ENCODE assay signal across 14 mouse cellular contexts in the genomic region with DNA sequence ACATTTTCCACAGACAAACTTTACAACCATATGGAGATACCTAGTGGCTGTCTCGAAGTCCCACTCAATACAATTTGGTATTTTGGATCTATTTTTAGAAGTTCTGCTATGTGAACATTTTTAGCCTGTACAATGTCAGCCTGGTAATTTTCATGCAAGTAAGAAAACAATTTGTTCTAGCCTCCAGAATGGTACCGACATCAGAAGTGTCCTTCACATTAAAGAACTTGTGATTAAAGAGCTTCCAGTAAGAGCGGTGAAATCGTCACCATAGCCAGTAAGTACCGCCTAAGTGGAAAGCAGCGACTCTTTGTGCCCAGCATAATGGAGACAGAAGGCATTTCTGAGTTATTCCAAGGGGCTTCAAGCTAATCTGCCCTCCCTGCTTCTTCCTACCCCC.
"Had no signal": no experiment of that assay in that cellular context is flagged by ENCODE, and none has a peak within 500 bp of the region (broad histone marks: within the 10 kb centered on the region; RNA-seq: fewer than 3 reads in every experiment).

No protein-coding gene starts in this region.

- H3K27ac ChIP-seq: kidney, postnatal 0 days; left cerebral cortex, adult 2 months; limb, embryonic 15.5 days; liver, embryonic 12.5 days; lung, embryonic 15.5 days; midbrain, embryonic 10.5 days; neural tube, embryonic 15.5 days; stomach, postnatal 0 days had no signal

- H3K9ac ChIP-seq: limb, embryonic 15.5 days; liver, embryonic 12.5 days; lung, embryonic 15.5 days; neural tube, embryonic 15.5 days had no signal

- H3K4me3 ChIP-seq: left cerebral cortex, adult 2 months; limb, embryonic 15.5 days; liver, embryonic 12.5 days; lung, embryonic 15.5 days; midbrain, embryonic 10.5 days; myocyte; neural tube, embryonic 15.5 days had no signal

- H3K4me2 ChIP-seq: limb, embryonic 15.5 days; liver, embryonic 12.5 days; lung, embryonic 15.5 days; neural tube, embryonic 15.5 days had no signal

- H3K36me3 ChIP-seq: limb, embryonic 15.5 days; liver, embryonic 12.5 days; lung, embryonic 15.5 days; midbrain, embryonic 10.5 days; neural tube, embryonic 15.5 days had no signal

- H3K9me3 ChIP-seq: limb, embryonic 15.5 days; liver, embryonic 12.5 days; lung, embryonic 15.5 days; midbrain, embryonic 10.5 days; neural tube, embryonic 15.5 days had no signal

- DNase-seq: kidney, postnatal 36 days; lung, postnatal 4 days; midbrain, embryonic 14.5 days; thymus, adult 18-20 months; thymus, postnatal 14 days had no signal

- H3K4me1 ChIP-seq: limb, embryonic 15.5 days; liver, embryonic 12.5 days; neural tube, embryonic 15.5 days had no signal

- H3K27me3 ChIP-seq: limb, embryonic 15.5 days; lung, embryonic 15.5 days; neural tube, embryonic 15.5 days had no signal

- ATAC-seq: liver, embryonic 12.5 days had no signal
